Mouse (Mus musculus): Measurements from ENCODE around the gene Glod5. TPM values are rescaled to one million over a fixed set of nuclear protein-coding genes. Genes with fewer than 3 reads are reported as not detected.
A peak's percentile ranks its signal among the peaks of the same experiment; 100 is the strongest.
"Not testable (repeated sequence)": the region's sequence is repeated elsewhere in the genome, so short reads cannot be mapped to it uniquely, and the experiment has no call there.

Glod5 gene
- not detected for total RNA-seq (2021)

DNA sequence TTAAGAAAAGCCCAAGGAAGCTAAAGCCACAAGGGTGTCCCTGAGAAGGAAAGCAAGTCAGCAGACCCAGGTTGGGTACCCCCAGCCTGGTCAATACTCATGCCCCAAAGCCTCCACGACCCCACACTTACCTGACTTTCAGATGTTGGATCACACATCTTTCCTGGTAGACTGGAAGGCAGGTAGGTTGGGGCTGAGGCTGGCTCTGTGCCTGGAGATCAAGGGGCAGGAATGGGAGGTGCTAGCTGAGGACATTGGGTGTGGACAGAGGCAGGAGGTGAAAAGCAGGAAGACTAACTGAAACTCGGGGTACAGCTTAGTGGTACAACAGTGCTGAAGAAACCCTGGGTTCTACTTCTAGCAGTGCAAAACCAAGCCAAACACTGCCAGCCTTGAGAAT lies at the start of gene Glod5:
Glod5 (minus strand) TSS at position 207 of the 400 bp plus-strand sequence.
- intact Hi-C loops (cut with DNase I) = loop anchor here (5.0 kb wide), 1 partner anchor 166 kb away; no protein-coding TSS in a partner anchor
- DNase-seq = no peak

DNA sequence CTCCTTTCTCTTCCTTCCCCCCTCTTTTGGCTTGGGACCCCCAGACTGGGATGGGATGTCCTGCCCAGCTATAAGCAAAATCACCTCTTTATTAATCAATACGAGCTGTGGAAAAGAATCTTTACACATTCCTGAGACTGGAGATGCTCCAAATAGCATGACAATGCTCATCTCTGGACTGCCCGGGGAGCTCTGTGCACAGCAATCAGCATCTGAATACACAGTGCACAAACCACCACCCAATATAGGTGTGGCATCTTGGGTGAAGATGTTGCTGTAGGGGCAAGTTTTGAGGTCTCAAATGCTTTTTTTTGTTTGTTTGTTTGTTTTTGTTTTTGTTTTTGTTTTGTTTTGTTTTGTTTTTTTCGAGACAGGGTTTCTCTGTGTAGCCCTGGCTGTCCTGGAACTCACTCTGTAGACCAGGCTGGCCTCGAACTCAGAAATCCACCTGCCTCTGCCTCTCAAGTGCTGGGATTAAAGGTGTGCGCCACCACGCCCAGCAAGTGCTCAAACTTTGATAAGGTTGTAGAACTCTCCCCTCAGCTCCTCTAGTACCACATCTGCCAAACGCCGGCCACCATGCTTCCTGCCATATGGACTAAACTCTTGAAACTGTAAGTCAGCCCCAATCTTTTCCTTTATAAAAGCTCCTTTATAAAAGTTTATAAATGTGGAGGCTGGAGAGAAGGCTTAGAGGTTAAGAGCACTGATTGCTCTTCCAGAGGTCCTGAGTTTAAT lies 32.9 kb upstream of the Glod5 start:
- intact Hi-C loops (cut with DNase I); DNase-seq: not testable (repeated sequence)

DNA sequence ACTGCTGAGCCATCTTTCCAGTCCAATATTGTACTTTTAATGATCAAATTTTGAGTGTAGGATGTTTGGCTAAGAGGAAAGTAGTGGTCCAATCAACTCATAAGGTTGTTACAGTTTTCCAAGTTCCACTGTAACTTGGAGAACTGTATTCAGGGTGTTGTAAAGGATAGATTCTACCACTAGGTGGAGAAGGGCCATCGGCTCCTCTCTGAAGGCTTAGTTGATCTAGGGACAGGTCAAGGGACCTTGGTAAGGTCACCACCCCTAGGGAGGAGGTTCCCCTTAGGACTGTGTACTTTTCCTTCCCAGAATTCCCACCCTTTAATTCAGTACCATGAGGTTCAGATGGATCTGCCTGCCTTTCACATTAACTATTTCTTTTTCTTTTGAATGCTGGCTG lies 14.7 kb upstream of the Glod5 start:
- intact Hi-C loops (cut with DNase I) = no loop called here
- no peak for DNase-seq

DNA sequence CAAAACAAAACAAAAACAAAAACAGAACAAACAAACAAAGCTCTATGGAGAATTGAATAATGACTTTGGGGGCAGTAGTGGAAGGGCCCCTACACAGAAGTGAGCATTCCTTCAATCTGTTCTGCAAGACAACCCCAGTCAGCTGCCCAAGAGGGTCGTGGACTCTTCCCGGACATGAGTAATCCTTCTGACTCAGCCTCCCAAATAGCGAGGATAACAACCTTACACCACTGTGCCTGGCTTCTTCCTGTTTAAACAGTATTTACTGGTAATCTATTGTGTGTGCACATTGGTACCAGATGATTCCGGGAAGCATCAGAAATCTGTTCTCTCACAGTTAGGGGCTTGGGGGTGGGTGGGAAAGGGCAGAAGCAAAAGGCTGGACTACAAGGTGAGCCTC lies 8.5 kb upstream of the Glod5 start:
- no peak for DNase-seq
- intact Hi-C loops (cut with DNase I) = no loop called here

DNA sequence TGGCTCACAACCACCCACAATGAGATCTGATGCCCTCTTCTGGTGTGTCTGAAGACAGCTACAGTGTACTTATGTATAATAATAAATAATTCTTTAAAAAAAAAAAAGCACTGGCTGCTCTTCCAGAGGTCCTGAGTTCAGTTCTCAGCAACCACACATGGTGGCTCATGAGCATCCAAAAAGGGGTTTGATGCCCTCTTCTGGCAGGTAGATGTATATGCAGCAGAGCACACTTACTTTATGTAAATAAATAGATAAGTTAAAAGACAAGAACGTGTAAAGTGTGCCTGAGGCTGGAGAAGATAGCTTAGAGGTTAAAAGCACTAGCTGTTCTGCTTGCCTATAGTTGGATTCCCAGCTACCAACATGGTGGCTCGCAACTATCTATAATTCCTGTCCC lies 6.5 kb upstream of the Glod5 start:
- DNase-seq = no peak
- intact Hi-C loops (cut with DNase I) = no loop called here

DNA sequence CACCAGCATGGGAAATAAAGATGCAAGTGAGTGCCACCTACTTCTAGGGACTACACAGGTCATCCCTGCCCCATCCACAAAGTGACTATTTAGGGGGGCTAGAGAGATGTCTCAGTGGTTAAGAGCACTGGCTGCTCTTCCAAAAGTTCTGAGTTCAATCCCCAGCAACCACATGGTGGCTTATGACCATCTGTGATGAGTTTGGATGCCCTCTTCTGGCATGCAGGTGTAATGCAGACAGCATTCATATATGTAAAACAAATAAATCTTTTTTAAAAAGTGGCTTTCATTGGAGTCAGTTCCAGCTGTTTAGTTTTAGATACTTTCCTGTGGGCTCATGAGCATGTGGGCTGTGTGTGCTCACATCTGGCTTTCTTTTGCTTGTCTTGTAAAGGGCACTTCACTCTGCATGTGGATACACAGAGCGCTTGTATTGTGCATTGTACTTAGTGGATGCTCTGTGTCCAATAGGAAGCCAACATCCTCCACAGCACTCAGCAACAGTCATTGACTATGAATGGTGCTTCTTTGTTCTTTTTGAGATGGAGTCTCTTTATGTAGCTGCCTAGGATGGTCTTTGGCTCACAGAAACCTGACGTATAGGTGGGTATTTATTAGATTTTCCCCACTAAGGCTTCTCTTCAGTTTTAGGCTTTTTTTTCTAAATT lies 2.0 kb upstream of the Glod5 start:
- intact Hi-C loops (cut with DNase I) = no loop called here
- no peak for DNase-seq

DNA sequence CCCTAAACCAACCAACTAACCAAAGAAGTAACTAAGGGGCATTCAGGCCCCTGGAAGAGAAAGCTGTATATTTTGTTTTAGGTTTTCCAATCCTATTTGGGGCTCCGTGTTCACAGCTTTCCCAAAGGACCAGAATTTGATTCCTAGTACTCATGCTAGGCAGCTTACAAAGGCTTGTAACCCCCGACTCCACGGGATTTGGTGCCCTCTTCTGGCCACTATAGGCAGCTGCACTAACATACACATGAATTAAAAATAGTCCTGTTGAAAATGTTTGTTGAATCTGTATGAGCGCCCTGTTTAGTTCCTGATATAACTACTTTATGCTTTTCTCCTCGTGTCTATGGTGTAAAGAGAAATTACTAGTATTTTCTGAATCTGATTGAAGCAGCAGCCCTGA lies 1.1 kb downstream of the Glod5 start:
- DNase-seq = peak; percentile 22 to 34
- intact Hi-C loops (cut with DNase I) = loop anchor here (2.0 to 5.0 kb wide), 2 partner anchors 102 to 165 kb away; no protein-coding TSS in a partner anchor

DNA sequence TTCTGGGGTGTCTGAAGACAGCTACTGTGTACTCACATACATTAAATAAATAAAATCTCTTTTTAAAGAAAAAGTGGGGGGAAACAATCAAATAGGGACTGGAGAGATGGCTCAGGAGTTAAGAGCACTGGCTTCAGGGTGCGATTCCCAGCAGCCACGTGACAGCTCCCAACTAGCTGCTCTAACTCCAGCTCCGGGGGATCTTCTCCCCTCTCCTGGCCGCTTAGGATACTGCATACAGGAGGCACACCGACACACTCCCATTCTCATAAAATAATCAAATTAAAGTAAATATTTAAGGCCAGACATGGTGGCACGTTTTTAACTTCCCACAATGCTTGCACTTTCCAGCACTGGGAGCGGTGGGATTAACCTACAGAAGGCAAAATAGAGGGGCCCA lies 2.6 kb downstream of the Glod5 start:
- DNase-seq = not testable (repeated sequence)
- intact Hi-C loops (cut with DNase I) = loop anchor here (2.0 to 5.0 kb wide), 2 partner anchors 101 to 163 kb away; no protein-coding TSS in a partner anchor

DNA sequence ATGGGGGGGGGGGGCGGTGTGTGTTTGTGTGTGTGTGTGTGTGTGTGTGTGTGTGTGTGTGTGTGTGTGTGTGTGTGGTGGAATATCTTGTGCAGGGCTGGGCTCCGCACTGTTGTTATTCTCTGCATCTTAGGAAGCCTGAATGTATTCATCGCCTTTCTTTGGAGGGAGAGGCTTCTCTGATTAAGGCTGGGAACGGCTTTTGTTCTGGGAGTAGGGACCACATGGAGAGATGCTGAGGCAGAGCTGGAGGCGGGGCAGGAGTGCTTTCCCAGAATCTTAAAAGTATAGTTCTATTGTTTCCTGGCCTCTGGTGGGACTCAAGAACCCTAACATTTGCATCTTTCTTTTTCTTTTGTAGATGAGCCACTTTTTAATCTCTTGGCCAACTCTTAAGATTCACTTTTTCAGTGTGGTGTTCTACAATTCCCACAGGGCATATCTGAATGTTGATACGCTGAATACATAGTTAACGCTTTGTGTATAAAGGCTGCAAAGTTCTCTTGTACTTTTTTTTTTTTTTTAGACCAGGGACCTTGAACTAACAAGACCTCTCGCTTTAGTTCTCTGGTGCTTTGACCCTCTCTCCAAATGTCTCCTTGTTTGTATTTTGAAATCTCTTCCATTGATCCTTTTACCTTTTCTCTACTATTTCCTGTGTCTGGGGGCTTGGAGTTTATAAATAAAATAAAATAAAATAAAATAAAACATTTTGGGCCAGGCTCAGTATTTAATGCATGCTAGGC lies 4.5 kb downstream of the Glod5 start:
- no peak for DNase-seq
- intact Hi-C loops (cut with DNase I) = no loop called here

DNA sequence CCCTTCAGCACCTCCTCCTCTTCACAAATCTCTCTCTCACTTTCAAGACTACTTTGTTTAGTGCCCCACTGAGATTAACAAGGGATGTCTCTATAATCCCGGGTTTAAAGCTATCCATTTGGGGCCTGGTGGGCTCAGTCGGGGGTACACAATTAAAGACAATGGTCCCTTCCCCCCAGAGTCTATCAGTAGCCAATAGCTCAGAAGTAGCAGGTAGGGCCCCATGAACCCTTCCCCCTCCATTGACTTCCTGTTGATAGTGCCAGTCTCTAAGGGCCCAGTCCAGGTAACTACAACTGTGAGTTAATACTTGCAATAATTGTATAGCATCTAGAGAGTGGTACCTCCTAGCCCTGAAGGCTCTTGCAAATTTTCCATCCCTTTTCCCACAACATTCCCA lies 5.1 kb downstream of the Glod5 start:
- intact Hi-C loops (cut with DNase I) = no loop called here
- no peak for DNase-seq

DNA sequence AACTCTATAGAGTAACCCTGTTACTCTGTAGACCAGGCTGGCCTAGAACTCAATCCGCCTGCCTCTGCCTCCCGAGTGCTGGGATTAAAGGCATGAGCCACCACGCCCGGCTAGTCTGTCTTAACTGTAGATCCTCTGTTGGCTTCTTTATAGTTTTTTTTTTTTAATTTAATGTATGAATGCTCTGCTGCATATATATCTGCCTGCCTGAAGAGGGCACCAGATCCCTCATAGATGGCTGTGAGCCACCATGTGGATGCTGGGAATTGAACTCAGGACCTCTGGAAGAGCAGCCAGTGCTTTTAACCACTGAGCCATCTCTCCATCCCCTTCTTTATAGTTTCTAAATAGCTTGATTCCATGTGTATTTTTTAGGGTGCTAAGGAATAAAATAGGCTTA lies 8.9 kb downstream of the Glod5 start:
- intact Hi-C loops (cut with DNase I); DNase-seq: not testable (repeated sequence)

DNA sequence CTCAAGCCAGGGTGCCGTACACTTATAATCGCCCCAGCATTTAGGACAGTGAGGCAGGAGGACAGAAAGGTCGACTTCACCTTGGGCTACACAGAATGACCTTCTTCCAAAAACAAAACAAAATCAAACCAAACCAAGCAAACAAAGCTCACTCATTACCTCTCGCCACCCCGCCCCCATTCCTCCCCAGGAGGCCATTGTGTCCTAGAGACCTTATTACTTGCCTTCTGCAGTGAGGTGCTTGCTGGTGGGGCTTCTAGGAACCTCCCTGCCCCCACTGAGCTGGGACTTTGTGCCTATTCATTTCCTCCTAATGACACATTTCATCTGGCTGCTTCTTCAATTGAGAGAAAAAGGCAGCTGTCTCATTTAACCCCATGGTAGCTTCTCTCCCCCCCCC lies 9.7 kb downstream of the Glod5 start:
- DNase-seq = no peak
- intact Hi-C loops (cut with DNase I) = no loop called here

DNA sequence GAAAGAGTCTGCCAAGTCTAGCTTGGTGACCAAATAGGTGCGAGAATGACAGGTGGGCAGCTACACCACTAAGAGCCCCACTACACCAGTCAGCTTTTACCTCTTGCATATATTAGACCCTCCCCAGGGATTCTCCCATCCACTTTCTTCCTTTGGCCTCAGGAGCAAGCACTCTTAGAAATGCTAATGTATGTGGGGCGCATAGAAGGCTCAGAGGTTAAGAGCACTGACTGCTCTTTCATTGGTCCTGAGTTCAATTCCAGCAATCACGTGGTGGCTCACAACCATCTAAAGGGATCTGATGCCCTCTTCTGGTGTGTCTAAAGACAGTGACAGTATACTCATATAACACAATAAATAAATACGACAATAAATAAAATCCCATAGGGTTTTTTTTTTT lies 15.3 kb downstream of the Glod5 start:
- DNase-seq = no peak
- intact Hi-C loops (cut with DNase I) = no loop called here

DNA sequence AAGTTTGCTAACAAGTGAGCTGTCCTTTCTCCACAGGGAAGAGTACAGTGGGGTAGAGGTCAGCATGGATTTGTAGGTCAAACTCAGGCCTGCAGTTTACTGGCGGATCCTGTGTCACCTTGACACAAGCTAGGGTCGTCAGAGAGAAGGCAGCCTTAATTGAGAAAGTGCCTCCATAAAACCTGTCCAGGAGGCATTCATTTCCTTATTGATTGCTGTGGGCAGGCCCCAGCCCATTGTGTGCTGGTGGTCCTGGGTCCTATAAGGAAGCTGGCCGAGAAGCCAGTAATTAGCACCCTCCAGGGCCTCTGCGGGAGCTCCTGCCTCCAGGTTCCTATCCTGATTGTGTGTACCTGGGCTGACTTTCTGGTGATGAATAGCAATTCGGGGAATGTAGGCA lies 16.3 kb downstream of the Glod5 start:
- DNase-seq = no peak
- intact Hi-C loops (cut with DNase I) = no loop called here

DNA sequence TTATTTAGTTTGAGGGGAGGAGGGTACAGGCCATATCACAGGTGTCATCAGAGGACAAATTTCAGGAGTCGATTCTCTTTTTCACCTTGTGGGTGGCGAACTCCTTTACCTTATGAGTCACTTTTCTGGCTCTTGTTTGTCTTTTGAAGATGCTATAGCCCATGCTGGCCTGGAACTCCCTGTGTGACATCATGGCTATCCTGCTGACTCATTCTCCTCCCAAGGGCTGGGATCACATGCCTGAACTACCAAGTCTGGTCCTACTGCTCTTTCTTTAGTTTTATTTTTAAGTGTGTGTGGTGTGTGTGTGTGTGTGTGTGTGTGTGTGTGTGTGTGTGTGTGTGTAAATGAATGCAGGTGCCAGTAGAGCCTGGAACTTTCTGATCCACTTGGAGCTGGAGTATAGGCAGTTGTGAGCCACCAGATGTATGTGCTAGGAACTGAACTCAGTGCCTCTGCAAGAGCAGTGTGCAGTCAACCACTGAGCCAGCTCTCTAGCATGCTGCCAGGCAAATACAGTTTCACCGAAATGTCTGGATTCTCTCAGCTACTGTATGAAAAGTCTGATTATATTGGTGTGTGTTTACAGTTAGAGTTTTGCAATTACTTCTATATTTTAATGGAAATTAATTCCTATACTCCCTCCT lies 17.6 kb downstream of the Glod5 start:
- no peak for DNase-seq
- intact Hi-C loops (cut with DNase I) = no loop called here

DNA sequence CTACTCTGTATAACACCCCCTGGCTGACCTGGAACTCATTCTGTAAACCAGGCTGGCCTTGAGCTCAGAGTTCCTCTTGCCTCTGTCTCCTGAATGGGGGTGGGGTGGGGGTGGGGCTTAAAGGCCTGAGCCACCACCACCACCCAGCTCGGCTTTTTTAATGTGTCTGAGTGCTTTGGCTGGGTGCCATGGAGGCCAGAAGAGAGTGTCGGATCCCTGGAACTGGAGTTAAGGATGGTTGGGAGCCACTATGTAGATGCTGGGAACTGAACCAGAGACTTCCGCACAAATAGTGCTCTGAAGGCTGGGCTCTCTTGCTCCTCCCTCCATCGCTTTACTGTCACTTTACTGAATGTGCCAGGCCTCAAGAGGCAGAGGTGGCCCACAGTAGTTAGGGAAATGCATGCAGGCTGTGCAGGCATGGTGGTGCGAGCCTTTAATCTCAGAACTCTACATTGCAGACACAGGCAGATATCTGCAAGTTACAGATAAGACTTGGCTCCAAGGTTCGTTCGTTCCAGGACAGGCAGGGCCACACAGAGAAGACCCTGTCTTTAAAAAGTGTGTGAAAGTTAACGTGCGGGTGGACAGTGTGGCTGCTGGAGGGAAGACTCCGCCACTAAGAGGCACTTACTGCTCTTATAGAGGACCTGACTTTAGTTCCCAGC lies 25.1 kb downstream of the Glod5 start:
- no peak for DNase-seq
- intact Hi-C loops (cut with DNase I) = no loop called here

DNA sequence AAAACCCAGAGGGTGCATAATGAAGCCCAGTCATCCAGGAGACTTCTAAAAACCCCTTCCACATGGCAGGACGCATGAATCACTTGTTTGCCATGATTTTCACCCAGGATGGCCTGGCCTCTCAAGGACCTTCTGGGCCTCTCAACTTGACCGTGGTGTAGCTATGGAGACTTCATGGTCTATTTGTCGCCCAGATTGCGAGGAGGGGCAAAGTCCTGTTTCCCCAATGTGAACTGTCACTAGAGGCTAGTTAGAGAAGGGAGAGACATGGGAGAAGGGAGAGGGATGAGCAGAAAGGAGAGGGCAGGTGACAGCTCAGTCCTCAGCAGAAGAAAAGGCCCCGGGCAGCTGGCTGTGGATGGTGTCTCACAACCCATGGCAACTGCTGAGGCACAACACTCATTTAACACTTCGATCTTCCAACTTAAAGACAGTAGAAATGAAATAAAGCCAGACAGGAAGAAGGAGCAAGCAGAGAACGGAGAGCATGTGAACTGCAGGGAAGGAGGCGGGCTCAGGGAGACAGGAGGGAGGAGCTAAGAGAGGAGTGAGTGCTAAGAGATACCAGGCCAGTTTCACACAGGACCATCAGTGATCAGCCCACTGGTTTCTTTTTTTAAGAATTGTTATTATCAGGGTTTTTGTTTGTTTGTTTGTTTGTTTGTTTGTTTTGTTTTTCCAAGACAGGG lies 25.8 kb downstream of the Glod5 start:
- no peak for DNase-seq
- intact Hi-C loops (cut with DNase I) = no loop called here

DNA sequence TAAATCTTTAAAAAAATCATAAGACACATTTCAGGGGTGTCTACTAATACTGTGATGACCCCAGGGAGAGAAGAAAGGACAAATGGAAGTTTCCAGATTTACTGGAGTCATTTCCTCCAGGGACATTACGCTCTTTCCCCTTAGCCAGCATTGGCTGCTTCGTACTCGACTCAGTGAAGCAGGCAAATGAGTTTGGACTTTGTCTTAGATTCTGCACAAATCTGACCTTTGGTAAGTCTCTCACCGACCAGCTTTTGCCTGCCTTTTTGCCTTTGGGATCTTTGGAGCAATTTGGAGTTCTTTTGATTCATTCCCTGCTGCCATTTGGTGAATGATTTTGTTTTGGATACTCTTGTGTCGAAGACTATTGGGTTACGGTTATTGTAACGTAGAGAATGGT lies 36.9 kb downstream of the Glod5 start:
- no peak for DNase-seq
- intact Hi-C loops (cut with DNase I) = no loop called here

DNA sequence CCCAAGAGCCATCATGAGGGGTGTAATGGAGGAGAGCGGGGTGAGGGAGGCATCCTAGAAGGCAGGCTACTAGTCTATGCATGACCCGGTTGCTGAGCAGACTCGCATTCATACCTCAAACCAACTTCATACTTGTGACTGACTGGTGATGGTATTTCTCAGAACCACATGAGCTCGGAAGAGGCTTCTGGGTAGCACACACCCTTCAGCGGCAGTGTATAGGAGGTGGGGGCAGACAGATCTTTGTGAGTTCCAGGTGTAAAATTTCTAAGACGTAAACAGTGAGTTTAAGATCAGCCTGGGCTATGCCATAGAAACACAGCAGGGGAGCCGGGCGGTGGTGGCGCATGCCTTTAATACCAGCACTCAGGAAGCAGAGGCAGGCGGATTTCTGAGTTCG lies 40.4 kb downstream of the Glod5 start, which contains the start of gene Gata1:
Gata1 (minus strand) TSS at position 180 of the 400 bp plus-strand sequence.
- no peak for DNase-seq
- intact Hi-C loops (cut with DNase I) = no loop called here

DNA sequence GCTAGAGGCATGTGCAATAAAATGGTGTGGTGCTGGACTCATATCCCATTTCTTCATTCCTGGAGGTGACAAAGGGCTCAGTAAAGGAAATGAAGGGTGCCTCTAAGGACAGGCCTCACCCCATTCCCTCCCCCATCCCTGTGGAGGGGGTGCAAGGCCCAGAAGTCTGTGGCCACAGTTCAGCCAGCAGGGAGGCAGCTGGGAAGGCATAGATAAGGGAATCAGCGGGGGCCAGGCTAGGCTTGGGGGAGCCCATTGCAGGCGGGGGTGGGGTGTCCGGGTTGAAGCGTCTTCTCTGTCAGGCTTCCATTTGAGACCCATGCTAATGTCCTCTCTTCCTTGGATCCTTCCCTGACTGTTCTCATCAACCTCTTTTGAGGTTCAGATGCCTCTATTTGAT lies 47.0 kb downstream of the Glod5 start:
- no peak for DNase-seq
- intact Hi-C loops (cut with DNase I) = no loop called here
